Mouse (Mus musculus) myocyte (in vitro differentiated cells): Measurements from ENCODE around the gene Snx3. TPM values are rescaled to one million over a fixed set of nuclear protein-coding genes. Genes with fewer than 3 reads are reported as not detected.
A peak's percentile ranks its signal among the peaks of the same experiment; 100 is the strongest.

Experiments
- H3K27me3 ChIP-seq: one replicate; pipeline ENCODE4 v1.6.1; 2011; ENCODE audit not compliant: control insufficient read depth, insufficient read depth, insufficient read length
- H3K36me3 ChIP-seq: one replicate; pipeline ENCODE4 v1.6.1; 2011; ENCODE audit not compliant: control insufficient read depth, insufficient read depth
- H3K4me2 ChIP-seq: one replicate; pipeline ENCODE4 v1.6.1; 2011; ENCODE audit warnings: low read depth, control low read depth
- H3K4me3 ChIP-seq: one replicate; pipeline ENCODE4 v1.5.1; 2011; ENCODE audit warnings: mild to moderate bottlenecking, control low read depth, moderate library complexity
- H3K79me2 ChIP-seq: one replicate; pipeline ENCODE4 v1.6.1; 2011; ENCODE audit not compliant: control insufficient read depth, insufficient read depth
- H3ac ChIP-seq: one replicate; pipeline ENCODE4 v1.6.1; 2011; ENCODE audit not compliant: control insufficient read depth, insufficient read length
- CEBPB ChIP-seq: IDR thresholded peaks from 2 replicates; pipeline ENCODE4 v1.6.1; 2011; ENCODE audit warnings: mild to moderate bottlenecking, moderate library complexity; ENCODE audit not compliant: poor library complexity, insufficient read depth, severe bottlenecking
- E2F4 ChIP-seq: IDR thresholded peaks from one replicate; pipeline ENCODE4 v1.6.1; 2011; ENCODE audit warnings: mild to moderate bottlenecking, control low read depth, moderate library complexity; ENCODE audit not compliant: insufficient read depth
- MAX ChIP-seq: IDR thresholded peaks from one replicate; pipeline ENCODE4 v1.6.1; 2011; ENCODE audit warnings: low read depth, mild to moderate bottlenecking, control low read depth
- MYOD1 ChIP-seq, 3 experiments: IDR thresholded peaks; one replicate each; pipeline ENCODE4 v1.6.1; 2011; ENCODE audit warnings: control low read depth in 2 of 3, low read depth in 2 of 3, mild to moderate bottlenecking in 2 of 3, moderate library complexity in 1 of 3; ENCODE audit not compliant: insufficient read length in 2 of 3, control insufficient read depth in 1 of 3
- MYOG ChIP-seq, 3 experiments: IDR thresholded peaks; one replicate each; pipeline ENCODE4 v1.6.1; 2011; ENCODE audit warnings: control low read depth in 2 of 3, low read depth in 2 of 3, mild to moderate bottlenecking in 2 of 3; ENCODE audit not compliant: insufficient read length in 2 of 3, control insufficient read depth in 1 of 3, insufficient read depth in 1 of 3
- POLR2A ChIP-seq: IDR thresholded peaks from one replicate; pipeline ENCODE4 v1.6.1; 2011; ENCODE audit warnings: low read depth, mild to moderate bottlenecking, control low read depth, moderate library complexity; ENCODE audit not compliant: insufficient read length
- POLR2AphosphoS2 ChIP-seq: IDR thresholded peaks from one replicate; pipeline ENCODE4 v1.6.1; 2011; ENCODE audit warnings: low read depth, control low read depth; ENCODE audit not compliant: insufficient read length
- REST ChIP-seq: IDR thresholded peaks from one replicate; pipeline ENCODE4 v1.6.1; 2011; ENCODE audit warnings: mild to moderate bottlenecking, control low read depth, moderate library complexity; ENCODE audit not compliant: insufficient read depth, insufficient read length
- SRF ChIP-seq: IDR thresholded peaks from one replicate; pipeline ENCODE4 v1.6.1; 2011; ENCODE audit warnings: low read depth; ENCODE audit not compliant: control insufficient read depth, insufficient read length
- TCF12 ChIP-seq: IDR thresholded peaks from one replicate; pipeline ENCODE4 v1.6.1; 2011; ENCODE audit warnings: mild to moderate bottlenecking, control low read depth; ENCODE audit not compliant: poor library complexity, insufficient read depth, severe bottlenecking
- TCF3 ChIP-seq: IDR thresholded peaks from one replicate; pipeline ENCODE4 v1.6.1; 2011; ENCODE audit warnings: low read depth, control low read depth; ENCODE audit not compliant: insufficient read length
- USF1 ChIP-seq: IDR thresholded peaks from one replicate; pipeline ENCODE4 v1.6.1; 2011; ENCODE audit warnings: low read depth, mild to moderate bottlenecking, control low read depth, moderate library complexity
- polyA plus RNA-seq: library from polyadenylated mRNA; unstranded; fragments of >200 nt; fragmentation: generic; extraction: Trizol; gene quantifications from one replicate; pipeline ENCODE4 v1.2.1, GENCODE M21; 2012; ENCODE audit warnings: missing spikeins

The Snx3 gene
- 251 TPM for polyA plus RNA-seq

GRCm38 (mm10) chr10:42501775-42502348 is at the start of gene Snx3:
TSS of gene Snx3 (plus strand) at chr10:42502030.
- peak within 1 kb of the TSS; percentile 90 for H3K4me2 ChIP-seq
- H3ac ChIP-seq = peak within 1 kb of the TSS; percentile 39
- peaks cover 44% of the 10 kb centered on the region for H3K79me2 ChIP-seq
- no peak for TF ChIP-seq SRF
- TF ChIP-seq MAX = no peak
- TF ChIP-seq TCF3 = no peak
- no peak for TF ChIP-seq REST
- TF ChIP-seq POLR2AphosphoS2 = peak; percentile 87
- peak; percentile 94 for TF ChIP-seq POLR2A
- TF ChIP-seq TCF12 = no peak
- TF ChIP-seq CEBPB = no peak
- peak in 2 of 3 experiments; percentile 56 to 91 for TF ChIP-seq MYOG (IDR thresholded peaks at IDR 0.05; ENCODE audit: control insufficient read depth in 1 of 3, insufficient read depth in 1 of 3, insufficient read length in 2 of 3, low read depth in 2 of 3)
- peak in 2 of 3 experiments; percentile 54 to 78 for TF ChIP-seq MYOD1 (IDR thresholded peaks at IDR 0.05; ENCODE audit: control insufficient read depth in 1 of 3, insufficient read length in 2 of 3, low read depth in 2 of 3)
- TF ChIP-seq E2F4 = no peak
- H3K27me3 ChIP-seq = no peaks in the 10 kb centered on the region
- peak within 1 kb of the TSS; percentile 61 for H3K4me3 ChIP-seq
- H3K36me3 ChIP-seq = no peaks in the 10 kb centered on the region

GRCm38 (mm10) chr10:42454266-42454665 is 47.6 kb upstream of the Snx3 start:
- no peaks in the 10 kb centered on the region for H3K27me3 ChIP-seq
- H3ac ChIP-seq = no peak overlapping the region
- no peaks in the 10 kb centered on the region for H3K79me2 ChIP-seq
- H3K4me2 ChIP-seq = no peak overlapping the region
- peaks cover 3% of the 10 kb centered on the region for H3K36me3 ChIP-seq
- TF ChIP-seq POLR2A (no peak), USF1 (no peak)
- H3K4me3 ChIP-seq = no peak overlapping the region

GRCm38 (mm10) chr10:42454690-42455089 is 47.1 kb upstream of the Snx3 start:
- H3ac ChIP-seq = no peak overlapping the region
- H3K79me2 ChIP-seq = no peaks in the 10 kb centered on the region
- TF ChIP-seq CEBPB = no peak
- no peak for TF ChIP-seq MYOD1 (IDR thresholded peaks at IDR 0.05; ENCODE audit: control insufficient read depth in 1 of 3, insufficient read length in 2 of 3, low read depth in 2 of 3)
- TF ChIP-seq POLR2A = no peak
- no peak for TF ChIP-seq POLR2AphosphoS2
- TF ChIP-seq SRF = no peak
- TF ChIP-seq TCF3 = no peak
- TF ChIP-seq USF1 = no peak
- TF ChIP-seq REST = no peak
- TF ChIP-seq TCF12 = no peak
- no peak for TF ChIP-seq MYOG (IDR thresholded peaks at IDR 0.05; ENCODE audit: control insufficient read depth in 1 of 3, insufficient read depth in 1 of 3, insufficient read length in 2 of 3, low read depth in 2 of 3)
- peaks cover 6% of the 10 kb centered on the region for H3K36me3 ChIP-seq
- no peak overlapping the region for H3K4me2 ChIP-seq
- no peak overlapping the region for H3K4me3 ChIP-seq
- H3K27me3 ChIP-seq = no peaks in the 10 kb centered on the region

GRCm38 (mm10) chr10:42455981-42456380 is 45.8 kb upstream of the Snx3 start:
- no peaks in the 10 kb centered on the region for H3K27me3 ChIP-seq
- no peaks in the 10 kb centered on the region for H3K79me2 ChIP-seq
- no peak overlapping the region for H3K4me2 ChIP-seq
- H3K36me3 ChIP-seq = peaks cover 9% of the 10 kb centered on the region
- H3K4me3 ChIP-seq = no peak overlapping the region
- H3ac ChIP-seq = no peak overlapping the region
- TF ChIP-seq E2F4 (no peak), TCF12 (no peak), MYOG (IDR thresholded peaks at IDR 0.05; ENCODE audit: control insufficient read depth in 1 of 3, insufficient read depth in 1 of 3, insufficient read length in 2 of 3, low read depth in 2 of 3) (no peak), MAX (no peak), REST (no peak)

GRCm38 (mm10) chr10:42457557-42458191 is 44.2 kb upstream of the Snx3 start:
- Histone ChIP-seq H3K79me2 (no peaks in the 10 kb centered on the region), H3K27me3 (no peaks in the 10 kb centered on the region), H3K36me3 (peaks cover 6% of the 10 kb centered on the region), H3K4me3 (no peak overlapping the region), H3ac (no peak overlapping the region), H3K4me2 (no peak overlapping the region)
- TF ChIP-seq SRF (no peak), TCF3 (no peak), TCF12 (no peak), REST (no peak), POLR2A (no peak), USF1 (no peak), E2F4 (no peak), POLR2AphosphoS2 (no peak), CEBPB (no peak), MYOD1 (IDR thresholded peaks at IDR 0.05; ENCODE audit: control insufficient read depth in 1 of 3, insufficient read length in 2 of 3, low read depth in 2 of 3) (no peak), MAX (no peak)
